Mouse (Mus musculus) heart, embryonic 13.5 days (tissue): Measurements from ENCODE around the gene Axl. TPM values are rescaled to one million over a fixed set of nuclear protein-coding genes. Genes with fewer than 3 reads are reported as not detected.
"Not testable (repeated sequence)": the region's sequence is repeated elsewhere in the genome, so short reads cannot be mapped to it uniquely, and the experiment has no call there.

ENCODE experiments used
- ATAC-seq: fragments of 200-750 bp; cut with Nextera tagmentation; 2 replicates; pipeline ENCODE4 v1.8.0; 2017; ENCODE audit warnings: moderate TSS enrichment; ENCODE audit not compliant: insufficient number of reproducible peaks, low FRiP score, low TSS enrichment; ENCODE audit errors: extremely low read depth
- H3K27ac ChIP-seq: fragments of 300-500 bp; sonication (generic); replicated peaks from 2 replicates; pipeline ENCODE4 v1.5.1; 2015; ENCODE audit warnings: moderate library complexity, mild to moderate bottlenecking, inconsistent platforms
- H3K27me3 ChIP-seq: fragments of 300-500 bp; sonication (generic); replicated peaks from 2 replicates; pipeline ENCODE4 v1.6.1; 2015; ENCODE audit warnings: mild to moderate bottlenecking, inconsistent platforms
- H3K36me3 ChIP-seq: fragments of 300-500 bp; sonication (generic); 2 replicates; pipeline ENCODE4 v1.6.1; 2015; ENCODE audit warnings: mild to moderate bottlenecking, inconsistent platforms
- H3K4me1 ChIP-seq: fragments of 300-500 bp; sonication (generic); 2 replicates; pipeline ENCODE4 v1.6.1; 2015; ENCODE audit warnings: inconsistent platforms
- H3K4me2 ChIP-seq: fragments of 300-500 bp; sonication (generic); 2 replicates; pipeline ENCODE4 v1.6.1; 2015; ENCODE audit warnings: inconsistent platforms, mild to moderate bottlenecking, moderate library complexity
- H3K4me3 ChIP-seq: fragments of 300-500 bp; sonication (generic); 2 replicates; pipeline ENCODE4 v1.5.1; 2015; ENCODE audit warnings: moderate library complexity, mild to moderate bottlenecking, inconsistent platforms
- H3K9ac ChIP-seq: fragments of 300-500 bp; sonication (generic); 2 replicates; pipeline ENCODE4 v1.6.1; 2015; ENCODE audit warnings: inconsistent platforms, mild to moderate bottlenecking, moderate library complexity
- H3K9me3 ChIP-seq: fragments of 300-500 bp; sonication (generic); 2 replicates; pipeline ENCODE4 v1.6.1; 2016; ENCODE audit warnings: inconsistent platforms
- whole genome bisulfite sequencing: fragments of 180-500 bp; shearing (Covaris S2); methylation state at CpG from one replicate; pipeline ENCODE4 v1.1.7; 2015; ENCODE audit warnings: mixed read lengths; 5-methylcytosine and 5-hydroxymethylcytosine counted together
- polyA plus RNA-seq: library from polyadenylated mRNA; unstranded; fragments of >200 nt; fragmentation: Nextera tagmentation; extraction: Ambion mirVana; gene quantifications from 2 replicates; pipeline ENCODE4 v1.2.1, GENCODE M21; 2015

Axl gene
- polyA plus RNA-seq, 1 experiment from 2014 or later, result 47.3 TPM

DNA sequence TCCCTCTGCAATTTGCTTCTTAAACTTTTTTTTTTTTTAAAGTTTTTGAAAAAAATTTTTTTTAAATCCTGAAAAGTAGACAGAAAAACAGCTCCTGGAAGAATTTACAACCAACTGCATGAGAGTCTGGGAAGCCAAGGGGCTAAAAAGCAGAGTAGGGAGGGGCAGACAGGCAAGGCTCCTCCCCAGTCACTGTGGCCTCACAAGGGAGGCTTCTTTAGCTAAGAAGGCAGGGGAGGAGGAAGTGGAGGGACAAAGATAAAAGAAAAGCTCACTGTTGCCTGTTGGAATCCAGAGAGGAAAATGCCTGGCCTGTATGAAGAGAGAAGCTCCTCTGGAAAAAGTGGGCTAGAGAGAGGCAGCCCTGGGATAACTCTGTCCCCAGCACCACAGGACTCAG is 66.7 kb downstream of the Axl start:
- not testable (repeated sequence) for H3K9me3 ChIP-seq, ATAC-seq, H3K27me3 ChIP-seq, H3K4me3 ChIP-seq, H3K9ac ChIP-seq, H3K4me2 ChIP-seq
- Histone ChIP-seq H3K4me1 (peaks cover 22% of the 10 kb centered on the region), H3K36me3 (peaks cover 67% of the 10 kb centered on the region), H3K27ac (peak overlapping the region; percentile 48)

DNA sequence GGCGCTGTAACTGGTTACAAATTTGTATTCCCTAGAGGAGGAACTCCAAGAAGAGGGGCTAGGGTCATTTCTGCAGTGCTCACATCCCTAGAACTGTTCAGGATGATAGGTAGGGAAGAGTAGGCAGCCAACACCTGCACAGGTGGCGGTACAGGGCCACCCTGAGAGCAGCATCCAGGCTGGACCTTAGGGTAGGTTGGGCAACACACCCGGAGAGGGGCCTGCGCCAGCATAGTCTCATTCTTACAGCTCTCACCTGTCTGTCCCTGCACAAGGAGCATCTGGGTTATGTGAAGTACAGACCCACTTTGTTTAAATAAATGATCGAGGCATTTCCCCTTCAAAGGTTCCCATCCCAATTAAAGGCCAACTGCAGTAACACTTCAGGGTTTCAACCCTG is 67.7 kb downstream of the Axl start:
- no peak for ATAC-seq
- WGBS, result 89% methylated on average over 5 of the region's 5 CpGs
- Histone ChIP-seq H3K9ac (no peak overlapping the region), H3K27ac (no peak overlapping the region), H3K27me3 (no peaks in the 10 kb centered on the region), H3K9me3 (no peaks in the 10 kb centered on the region), H3K4me3 (no peak overlapping the region), H3K4me1 (peaks cover 22% of the 10 kb centered on the region), H3K4me2 (no peak overlapping the region), H3K36me3 (peaks cover 65% of the 10 kb centered on the region)

DNA sequence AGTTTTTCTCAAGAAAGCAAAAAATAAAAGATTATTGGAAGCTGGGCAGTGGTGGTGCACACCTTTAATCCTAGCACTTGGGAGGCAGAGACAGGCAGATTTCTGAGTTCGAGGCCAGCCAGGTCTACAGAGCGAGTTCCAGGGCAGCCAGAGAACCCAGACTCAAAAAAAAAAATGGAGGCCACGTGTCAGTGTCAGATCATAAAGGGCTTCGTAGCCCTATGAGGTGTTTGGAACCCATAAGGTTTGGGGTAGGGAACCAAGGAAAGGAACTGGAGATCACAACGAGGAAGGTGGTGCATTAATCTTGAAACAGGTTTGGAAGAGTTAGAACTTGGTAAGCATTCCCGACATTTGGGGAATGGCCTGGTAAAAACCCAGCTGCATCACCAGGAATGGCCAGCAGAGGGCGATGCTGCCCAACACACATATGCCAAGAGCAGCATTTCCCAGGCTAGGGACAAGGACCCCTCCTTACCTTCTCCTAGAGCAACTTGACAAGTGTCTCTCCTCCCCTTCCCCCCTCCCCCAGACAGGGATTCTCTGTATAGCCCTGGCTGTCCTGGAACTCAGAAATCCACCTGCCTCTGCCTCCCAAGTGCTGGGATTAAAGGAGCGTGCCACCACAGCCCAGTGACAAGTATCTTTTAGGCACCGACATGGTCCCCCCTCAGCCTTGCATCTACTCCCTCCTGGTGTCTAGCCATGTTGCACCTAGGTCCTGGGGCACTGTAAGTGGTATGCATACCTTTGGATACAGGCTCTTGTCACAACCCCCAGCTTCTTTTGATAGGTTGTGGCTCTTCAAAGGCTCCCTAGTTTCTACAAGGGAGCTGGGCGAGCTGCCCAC is 68.5 kb downstream of the Axl start:
- ATAC-seq, result no peak
- 56% methylated on average over 10 of the region's 10 CpGs for WGBS

GRCm38 (mm10) chr7:25718788-25719417 is 69.6 kb downstream of the Axl start, which contains the start of gene Ccdc97:
Gene Ccdc97, minus strand, starts transcription at chr7:25719088.
- peaks cover 65% of the 10 kb centered on the region for H3K36me3 ChIP-seq
- H3K9ac ChIP-seq, result peak within 1 kb of the TSS; percentile 88
- H3K27ac ChIP-seq, result peak within 1 kb of the TSS; percentile 88
- H3K27me3 ChIP-seq, result no peaks in the 10 kb centered on the region
- peak within 1 kb of the TSS; percentile 78 for H3K4me3 ChIP-seq
- H3K9me3 ChIP-seq, result no peaks in the 10 kb centered on the region
- peak within 1 kb of the TSS; percentile 93 for H3K4me2 ChIP-seq
- H3K4me1 ChIP-seq, result peaks cover 22% of the 10 kb centered on the region
- 4% methylated on average over 32 of the region's 32 CpGs for WGBS
- ATAC-seq, result peak; percentile 67

More for the DNA sequence above, 68.5 kb downstream of the Axl start:
- Histone ChIP-seq H3K9me3 (no peaks in the 10 kb centered on the region), H3K4me2 (peak overlapping the region; percentile 93), H3K4me3 (peak overlapping the region; percentile 78), H3K27ac (peak overlapping the region; percentile 88; the same call in 1 of the 2 replicates), H3K4me1 (peaks cover 22% of the 10 kb centered on the region), H3K27me3 (no peaks in the 10 kb centered on the region), H3K9ac (peak overlapping the region; percentile 88), H3K36me3 (peaks cover 65% of the 10 kb centered on the region)

DNA sequence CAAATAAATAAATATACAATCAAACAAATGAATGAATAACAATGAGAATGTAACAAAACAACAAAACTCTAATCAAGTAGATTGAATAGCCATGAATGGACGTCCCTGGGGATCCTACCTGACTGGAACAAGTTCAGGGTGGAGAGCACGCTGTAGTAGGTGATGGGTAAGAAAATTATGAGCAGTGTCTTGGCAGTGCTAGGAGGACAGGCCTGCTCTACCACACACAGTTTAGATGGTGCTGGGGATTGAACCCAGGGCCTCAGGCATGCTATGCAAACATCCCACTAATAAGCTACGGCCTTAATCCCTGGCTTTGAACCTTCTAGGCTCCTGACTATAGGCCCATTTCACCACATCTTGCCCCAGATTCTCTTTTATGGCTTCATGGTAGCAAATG is 71.0 kb downstream of the Axl start:
- Histone ChIP-seq H3K9me3 (no peaks in the 10 kb centered on the region), H3K27me3 (no peaks in the 10 kb centered on the region), H3K4me2 (peak overlapping the region; percentile 93), H3K9ac (peak overlapping the region; percentile 88), H3K36me3 (peaks cover 65% of the 10 kb centered on the region), H3K27ac (no peak overlapping the region), H3K4me1 (peaks cover 24% of the 10 kb centered on the region), H3K4me3 (peak overlapping the region; percentile 78)
- WGBS, result 88% methylated on average over 3 of the region's 3 CpGs
- ATAC-seq, result no peak

DNA sequence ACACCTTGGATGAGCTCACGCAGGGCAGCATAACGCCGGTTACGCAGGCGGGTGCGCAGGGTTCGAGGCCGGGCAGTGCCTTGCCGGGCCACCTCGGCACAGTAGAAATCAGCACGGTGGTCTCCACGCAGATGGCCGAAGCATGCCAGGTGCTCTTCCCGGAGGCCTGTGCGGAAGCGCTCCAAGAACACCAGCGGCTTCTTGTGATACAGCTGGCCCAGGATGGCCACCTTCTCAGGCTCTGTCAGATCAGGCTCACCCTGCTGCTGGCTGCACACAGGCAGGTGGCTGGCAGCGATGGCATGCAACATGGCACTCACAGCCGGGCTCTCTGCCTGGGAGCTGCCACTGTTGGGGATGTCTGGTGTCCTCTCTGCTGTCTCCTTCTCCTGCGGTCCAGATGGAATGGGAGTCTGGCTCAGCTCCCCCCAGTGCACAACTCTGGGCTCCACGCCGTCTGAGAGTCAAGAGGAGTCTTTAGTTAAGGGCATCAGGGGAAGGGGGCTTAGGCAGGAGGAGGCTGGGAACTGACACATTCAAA is 72.7 kb downstream of the Axl start:
- H3K4me1 ChIP-seq, result peaks cover 41% of the 10 kb centered on the region
- H3K4me2 ChIP-seq, result no peak overlapping the region
- no peak overlapping the region for H3K9ac ChIP-seq
- WGBS, result 87% methylated on average over 22 of the region's 22 CpGs
- no peaks in the 10 kb centered on the region for H3K9me3 ChIP-seq
- no peak for ATAC-seq
- H3K27ac ChIP-seq, result no peak overlapping the region
- H3K36me3 ChIP-seq, result peaks cover 51% of the 10 kb centered on the region
- no peaks in the 10 kb centered on the region for H3K27me3 ChIP-seq
- H3K4me3 ChIP-seq, result no peak overlapping the region

GRCm38 (mm10) chr7:25714581-25714980 is 73.9 kb downstream of the Axl start:
- Histone ChIP-seq H3K27ac (no peak overlapping the region), H3K4me3 (no peak overlapping the region), H3K4me1 (peaks cover 50% of the 10 kb centered on the region), H3K4me2 (no peak overlapping the region), H3K36me3 (peaks cover 44% of the 10 kb centered on the region), H3K9me3 (no peaks in the 10 kb centered on the region), H3K9ac (no peak overlapping the region), H3K27me3 (no peaks in the 10 kb centered on the region)
- WGBS, result 91% methylated on average over 8 of the region's 8 CpGs
- no peak for ATAC-seq

DNA sequence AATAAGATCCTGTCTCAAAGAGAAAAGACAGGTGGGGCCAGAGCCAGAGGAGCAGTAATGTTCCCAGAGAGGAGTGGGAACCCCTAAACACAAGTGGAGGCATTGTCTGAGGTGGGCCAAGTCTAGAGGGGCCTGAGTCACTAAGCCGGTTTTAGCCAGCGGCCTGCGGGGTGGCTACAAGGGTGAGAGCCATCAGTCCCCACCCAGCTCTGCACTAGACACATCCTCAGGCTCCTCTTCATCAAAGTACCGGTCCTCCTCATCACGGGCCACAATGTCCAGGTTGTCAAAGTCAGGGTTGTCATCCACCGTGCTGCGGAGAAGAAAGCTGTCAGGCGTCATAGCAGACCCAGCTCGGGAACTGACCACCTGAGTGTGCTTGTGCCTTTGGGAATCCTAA is 75.7 kb downstream of the Axl start:
- Histone ChIP-seq H3K4me2 (no peak overlapping the region), H3K9ac (no peak overlapping the region), H3K27ac (no peak overlapping the region), H3K4me3 (no peak overlapping the region), H3K4me1 (peaks cover 44% of the 10 kb centered on the region), H3K27me3 (no peaks in the 10 kb centered on the region), H3K36me3 (peaks cover 44% of the 10 kb centered on the region), H3K9me3 (no peaks in the 10 kb centered on the region)
- WGBS, result 85% methylated on average over 9 of the region's 9 CpGs
- ATAC-seq, result no peak

DNA sequence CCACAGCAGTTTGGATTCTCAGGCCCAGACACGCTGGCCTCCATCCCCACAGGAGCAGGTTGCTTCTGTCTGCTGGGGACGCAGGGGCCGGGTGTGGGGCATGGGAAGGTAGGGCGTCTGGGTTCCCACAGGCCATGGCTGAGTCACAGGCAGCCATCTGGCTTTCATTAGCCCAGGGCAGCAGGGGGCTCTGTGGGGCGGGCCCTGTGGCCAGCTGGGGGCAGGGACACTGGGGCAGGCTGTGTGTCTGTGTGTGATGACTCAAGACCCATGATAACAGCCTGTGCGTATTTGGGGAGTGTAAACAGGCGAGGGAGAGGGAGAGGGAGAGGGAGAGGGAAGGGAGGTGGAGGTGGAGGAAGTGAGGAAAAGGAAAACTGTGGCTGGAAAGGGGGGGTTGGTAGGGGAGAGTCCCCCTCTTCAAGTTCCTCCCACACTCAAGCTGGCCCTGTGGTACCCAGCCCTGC is 76.7 kb downstream of the Axl start:
- peak; percentile 41; the same call in 1 of the 2 replicates for ATAC-seq
- no peaks in the 10 kb centered on the region for H3K9me3 ChIP-seq
- WGBS, result 2% methylated on average over 7 of the region's 7 CpGs
- H3K4me1 ChIP-seq, result peaks cover 46% of the 10 kb centered on the region
- H3K9ac ChIP-seq, result peak overlapping the region; percentile 74
- no peaks in the 10 kb centered on the region for H3K27me3 ChIP-seq
- H3K4me3 ChIP-seq, result no peak overlapping the region
- no peak overlapping the region for H3K4me2 ChIP-seq
- H3K36me3 ChIP-seq, result peaks cover 44% of the 10 kb centered on the region
- peak overlapping the region; percentile 82 for H3K27ac ChIP-seq

DNA sequence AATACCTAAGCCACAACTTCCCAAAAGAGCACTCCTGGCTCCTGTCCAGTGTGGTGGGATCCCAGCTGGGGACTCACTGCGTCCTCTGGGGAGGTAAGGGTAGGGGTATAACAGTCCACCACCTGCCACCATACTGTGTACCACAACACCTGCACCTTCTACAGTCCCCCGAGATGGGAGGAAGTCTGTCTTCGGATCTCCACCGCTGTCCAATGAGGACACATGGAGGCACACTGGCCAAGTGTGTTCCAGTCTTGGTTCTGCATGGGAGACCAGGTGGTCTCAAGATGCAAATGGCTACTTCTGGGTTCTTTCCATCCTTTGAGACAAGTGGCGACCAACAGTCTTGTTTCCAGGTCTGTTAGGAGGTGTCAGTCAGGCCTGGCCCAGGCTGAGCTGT is 77.3 kb downstream of the Axl start:
- Histone ChIP-seq H3K36me3 (peaks cover 39% of the 10 kb centered on the region), H3K9me3 (no peaks in the 10 kb centered on the region), H3K4me1 (peaks cover 52% of the 10 kb centered on the region), H3K27ac (peak overlapping the region; percentile 82), H3K27me3 (no peaks in the 10 kb centered on the region), H3K4me2 (peak overlapping the region; percentile 61; the same call in 1 of the 2 replicates), H3K9ac (no peak overlapping the region), H3K4me3 (no peak overlapping the region)
- 50% methylated on average over 5 of the region's 5 CpGs for WGBS
- no peak for ATAC-seq

DNA sequence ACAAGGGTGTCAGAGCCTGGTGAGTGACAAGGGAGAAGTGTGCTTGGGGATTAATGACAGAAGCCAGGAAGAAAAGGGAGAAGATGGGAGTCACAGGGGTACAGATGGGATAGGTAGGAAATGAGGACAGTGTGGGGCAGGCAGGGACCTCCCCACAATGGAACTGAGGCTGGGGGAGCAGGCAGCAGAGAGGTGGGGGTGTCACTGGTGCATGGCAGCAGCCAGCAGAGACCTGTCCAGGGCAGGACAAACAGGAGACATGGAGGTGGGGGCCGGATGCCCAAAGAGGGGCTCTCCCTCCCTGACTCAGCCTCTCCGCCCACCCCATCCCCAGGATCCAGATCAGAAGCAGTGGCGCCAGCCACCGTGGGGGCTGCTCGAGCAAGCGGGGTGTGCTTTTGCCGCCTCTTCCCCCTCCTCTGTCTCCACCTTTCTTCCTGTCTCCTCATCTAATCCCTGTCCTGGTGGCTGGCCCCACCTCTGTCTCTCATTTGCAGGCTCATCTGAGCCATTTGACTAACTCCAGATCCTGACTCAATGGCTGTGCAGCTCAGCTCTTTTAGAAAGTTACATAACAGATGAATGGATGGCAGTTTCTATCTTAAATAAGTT is 77.9 kb downstream of the Axl start:
- Histone ChIP-seq H3K9ac (peak overlapping the region; percentile 74), H3K4me3 (peak overlapping the region; percentile 12; the same call in 1 of the 2 replicates)
- no peak for ATAC-seq

More for the DNA sequence above, 77.9 kb downstream of the Axl start:
- H3K4me2 ChIP-seq, result peak overlapping the region; percentile 61
- no peaks in the 10 kb centered on the region for H3K9me3 ChIP-seq
- H3K27me3 ChIP-seq, result no peaks in the 10 kb centered on the region
- H3K27ac ChIP-seq, result peak overlapping the region; percentile 82
- peaks cover 58% of the 10 kb centered on the region for H3K4me1 ChIP-seq
- H3K36me3 ChIP-seq, result peaks cover 34% of the 10 kb centered on the region
- 8% methylated on average over 6 of the region's 7 CpGs for WGBS
